In genomic region chr9:106306662-106307351, GRCm38 (mm10) we compare ENCODE assay signal across 8 mouse cellular contexts. TPM values are rescaled to one million over a fixed set of nuclear protein-coding genes. Genes with fewer than 3 reads are reported as not detected.
DNase-seq lines count a peak whose midpoint lies in the region; ATAC-seq and TF ChIP-seq lines count a peak whose summit lies in the region.

No protein-coding gene starts in this region.

- peak; percentile 17 for DNase-seq in c-Kit-negative CD71-positive TER-119-positive erythroid progenitor cells, embryonic 14.5 days (ENCODE audit: low read depth, low spot score)
- peak; percentile 83 for DNase-seq in forebrain, embryonic 11.5 days (ENCODE audit: low spot score)
- peak; percentile 86 to 87 for DNase-seq in heart, postnatal 36 days
- peak; percentile 90 for DNase-seq in layer of hippocampus, adult 11-12 months (ENCODE audit: low spot score)
- DNase-seq in ovary, adult 18-20 months (ENCODE audit: low spot score), result peak; percentile 36
- peak; percentile 66 for DNase-seq in thymus, postnatal 25 days

- H3K4me1 ChIP-seq in ES-Bruce4 (ENCODE audit: control insufficient read depth, insufficient read depth, low read length), result no peaks in the 10 kb centered on the region
- H3K4me1 ChIP-seq in forebrain, embryonic 11.5 days (replicated peaks; ENCODE audit: control insufficient read depth, insufficient read depth, low read length), result no peaks in the 10 kb centered on the region
- peaks cover 20% of the 10 kb centered on the region for H3K4me1 ChIP-seq in lung, embryonic 16.5 days (replicated peaks; ENCODE audit: control insufficient read depth, insufficient read depth, low read length)

- H3K27ac ChIP-seq in ES-Bruce4 (ENCODE audit: insufficient read depth, low read length), result no peak overlapping the region
- H3K27ac ChIP-seq in forebrain, embryonic 11.5 days (ENCODE audit: low read depth, low read length), result no peak overlapping the region
- no peak overlapping the region for H3K27ac ChIP-seq in lung, embryonic 16.5 days (ENCODE audit: low read length)

- no peak overlapping the region for H3K9ac ChIP-seq in ES-Bruce4 (ENCODE audit: low read depth, poor library complexity, severe bottlenecking)
- H3K9ac ChIP-seq in forebrain, embryonic 11.5 days (ENCODE audit: low read length), result no peak overlapping the region
- H3K9ac ChIP-seq in lung, embryonic 16.5 days (ENCODE audit: low read length), result no peak overlapping the region

- H3K27me3 ChIP-seq in ES-Bruce4 (ENCODE audit: control insufficient read depth, insufficient read depth, low read length, poor library complexity, severe bottlenecking), result no peaks in the 10 kb centered on the region
- H3K27me3 ChIP-seq in forebrain, embryonic 11.5 days (ENCODE audit: control insufficient read depth, insufficient read depth, low read length), result no peaks in the 10 kb centered on the region
- no peaks in the 10 kb centered on the region for H3K27me3 ChIP-seq in lung, embryonic 16.5 days (ENCODE audit: control insufficient read depth, insufficient read depth, low read depth, low read length)

- no peak overlapping the region for H3K4me2 ChIP-seq in forebrain, embryonic 11.5 days (ENCODE audit: low read depth, low read length, severe bottlenecking)
- H3K4me2 ChIP-seq in lung, embryonic 16.5 days (ENCODE audit: low read depth, low read length), result no peak overlapping the region

- TF ChIP-seq CTCF in ES-Bruce4 (IDR thresholded peaks at IDR 0.05; ENCODE audit: low read depth, low read length), result peak; percentile 75

- H3K36me3 ChIP-seq in ES-Bruce4 (ENCODE audit: control insufficient read depth, insufficient read depth, low read length, poor library complexity, severe bottlenecking), result no peaks in the 10 kb centered on the region
- H3K36me3 ChIP-seq in forebrain, embryonic 11.5 days (ENCODE audit: control insufficient read depth, insufficient read depth, low read length), result no peaks in the 10 kb centered on the region
- peaks cover 3% of the 10 kb centered on the region; the same call in 1 of the 2 replicates for H3K36me3 ChIP-seq in lung, embryonic 16.5 days (ENCODE audit: control insufficient read depth, insufficient read depth, low read length)

- H3K4me3 ChIP-seq in ES-Bruce4 (ENCODE audit: low read depth, low read length), result no peak overlapping the region
- no peak overlapping the region for H3K4me3 ChIP-seq in forebrain, embryonic 11.5 days (ENCODE audit: low read depth, low read length)
- no peak overlapping the region for H3K4me3 ChIP-seq in lung, embryonic 16.5 days (ENCODE audit: low read length)

- WGBS in forebrain, embryonic 11.5 days, result 48% methylated on average over 8 of the region's 8 CpGs
- 47% methylated on average over 8 of the region's 8 CpGs for WGBS in lung, embryonic 16.5 days

- no peaks in the 10 kb centered on the region for H3K9me3 ChIP-seq in ES-Bruce4 (replicated peaks; ENCODE audit: control insufficient read depth, insufficient read depth, low read length, poor library complexity, severe bottlenecking)
- H3K9me3 ChIP-seq in forebrain, embryonic 11.5 days (ENCODE audit: control insufficient read depth, low read length), result no peaks in the 10 kb centered on the region
- H3K9me3 ChIP-seq in lung, embryonic 16.5 days (ENCODE audit: control insufficient read depth, low read length), result no peaks in the 10 kb centered on the region

- no peak for TF ChIP-seq EP300 in ES-Bruce4 (IDR thresholded peaks at IDR 0.05; ENCODE audit: insufficient read depth, low read depth, low read length)

- intact Hi-C loops in heart, postnatal 36 days (cut with DNase I), result loop anchor here (1.0 to 5.0 kb wide), 3 partner anchors 62 to 170 kb away; partner anchors contain the start of genes Dusp7, Parp3 and Rrp9

- ATAC-seq in forebrain, embryonic 11.5 days (replicated peaks; ENCODE audit: low FRiP score), result peak; percentile 58
- ATAC-seq in lung, embryonic 16.5 days (ENCODE audit: low read depth), result peak; percentile 27; the same call in 1 of the 2 replicates

- no peak for TF ChIP-seq POLR2A in ES-Bruce4 (IDR thresholded peaks at IDR 0.05; ENCODE audit: insufficient read depth, low read length)

RNA-seq across cellular contexts. Expression of gene Poc1a, which starts 25.9 kb away (rescaled TPM):
- polyA plus RNA-seq in ES-Bruce4 (2011; ENCODE audit: insufficient read depth, insufficient read length, low read depth, missing spikeins), result 24.1 and 24.3 TPM in 2 replicates
- polyA plus RNA-seq in forebrain, embryonic 11.5 days (2014; fragmentation: Nextera tagmentation; extraction: Ambion mirVana), result 32.5 and 34.9 TPM in 2 replicates
- 1 to 10 TPM; 4.1 TPM for total RNA-seq in heart, postnatal 36 days (2021)
- 32.3 and 32.4 TPM in 2 replicates for polyA plus RNA-seq in lung, embryonic 16.5 days (2015; fragmentation: Nextera tagmentation; extraction: Ambion mirVana)

RNA-seq across cellular contexts. Expression of gene Alas1, which starts 58.4 kb away (rescaled TPM):
- polyA plus RNA-seq in ES-Bruce4 (2011; ENCODE audit: insufficient read depth, insufficient read length, low read depth, missing spikeins), result 39.8 and 41.9 TPM in 2 replicates
- polyA plus RNA-seq in forebrain, embryonic 11.5 days (2014; fragmentation: Nextera tagmentation; extraction: Ambion mirVana), result 81.9 and 89.2 TPM in 2 replicates
- 100 to 1,000 TPM; 298 to 524 TPM for total RNA-seq in heart, postnatal 36 days (2021)
- 139 and 145 TPM in 2 replicates for polyA plus RNA-seq in lung, embryonic 16.5 days (2015; fragmentation: Nextera tagmentation; extraction: Ambion mirVana)

Comparison
In these comparisons a context has a peak if more than half of its experiments do, and no peak if none do; other contexts are left out.
1. DNase-seq: peak in every context shown above with its lines; median percentile 90 in layer of hippocampus, adult 11-12 months; 86 in heart, postnatal 36 days; 83 in forebrain, embryonic 11.5 days; 66 in thymus, postnatal 25 days; 36 in ovary, adult 18-20 months; 17 in c-Kit-negative CD71-positive TER-119-positive erythroid progenitor cells, embryonic 14.5 days.